Mouse (Mus musculus) embryo, embryonic 11 days (tissue): ENCODE data around the gene Prickle4.

ENCODE experiments used
- DNase-seq: peaks from one replicate; pipeline ENCODE4 v3.0.0-alpha.2; 2015

Gene Prickle4

GRCm38 (mm10) chr17:47704692-47705091 is 10.2 kb upstream of the Prickle4 start:
- no peak for DNase-seq

GRCm38 (mm10) chr17:47703556-47703955 is 9.0 kb upstream of the Prickle4 start:
- peak; percentile 17 for DNase-seq

- no peak for DNase-seq
Observed at GRCm38 (mm10) chr17:47702548-47703345, 8.2 kb upstream of the Prickle4 start.

GRCm38 (mm10) chr17:47701793-47702192 is 7.3 kb upstream of the Prickle4 start:
- no peak for DNase-seq

- DNase-seq, result no peak
Observed at GRCm38 (mm10) chr17:47699055-47699454, 4.5 kb upstream of the Prickle4 start.

- DNase-seq, result no peak
Observed at GRCm38 (mm10) chr17:47698156-47698555, 3.6 kb upstream of the Prickle4 start.

GRCm38 (mm10) chr17:47695337-47695710 is 788 bp upstream of the Prickle4 start:
- DNase-seq, result no peak

GRCm38 (mm10) chr17:47694442-47694502 is 264 bp downstream of the Prickle4 start, which contains the start of gene Gm21981:
Gene Gm21981 (minus strand): TSS chr17:47694455.
- no peak for DNase-seq

GRCm38 (mm10) chr17:47693671-47694441 is 680 bp downstream of the Prickle4 start:
- DNase-seq, result no peak

GRCm38 (mm10) chr17:47691650-47692049 is 2.9 kb downstream of the Prickle4 start:
- no peak for DNase-seq

- DNase-seq, result no peak
Observed at GRCm38 (mm10) chr17:47689894-47690293, 4.6 kb downstream of the Prickle4 start.

GRCm38 (mm10) chr17:47688608-47689575 is 5.6 kb downstream of the Prickle4 start, which contains the start of gene Frs3:
Gene Frs3 (plus strand): TSS chr17:47689030.
- DNase-seq, result peak; percentile 87

GRCm38 (mm10) chr17:47688344-47688607 is 6.3 kb downstream of the Prickle4 start, which contains the start of gene Tomm6:
Gene Tomm6 (minus strand): TSS chr17:47688386.
- no peak for DNase-seq

- peak; percentile 99 for DNase-seq
Observed at GRCm38 (mm10) chr17:47687409-47688343, 6.9 kb downstream of the Prickle4 start.

GRCm38 (mm10) chr17:47682836-47683235 is 11.7 kb downstream of the Prickle4 start:
- DNase-seq, result no peak

- no peak for DNase-seq
Observed at GRCm38 (mm10) chr17:47678702-47679101, 15.8 kb downstream of the Prickle4 start.

GRCm38 (mm10) chr17:47678238-47678637 is 16.3 kb downstream of the Prickle4 start:
- DNase-seq, result no peak

GRCm38 (mm10) chr17:47676581-47676980 is 18.0 kb downstream of the Prickle4 start:
- DNase-seq, result peak; percentile 78

GRCm38 (mm10) chr17:47672311-47673111 is 22.0 kb downstream of the Prickle4 start:
- peak; percentile 90 for DNase-seq

GRCm38 (mm10) chr17:47671988-47672310 is 22.6 kb downstream of the Prickle4 start:
- no peak for DNase-seq

- no peak for DNase-seq
Observed at GRCm38 (mm10) chr17:47669166-47669565, 25.4 kb downstream of the Prickle4 start.

GRCm38 (mm10) chr17:47664474-47664873 is 30.1 kb downstream of the Prickle4 start:
- no peak for DNase-seq
